Mouse (Mus musculus) lung, embryonic 16.5 days (tissue): ENCODE measurements around the gene Eri2. TPM values are rescaled to one million over a fixed set of nuclear protein-coding genes. Genes with fewer than 3 reads are reported as not detected.
A peak's percentile ranks its signal among the peaks of the same experiment; 100 is the strongest.

Experiments used
- ATAC-seq: fragments of 200-750 bp; cut with Nextera tagmentation; 2 replicates; pipeline ENCODE4 v1.8.0; 2017; ENCODE audit warnings: low read depth, mild to moderate bottlenecking, moderate library complexity
- H3K27ac ChIP-seq: fragments of 300-500 bp; sonication (generic); 2 replicates; pipeline ENCODE4 v1.5.1; 2014; ENCODE audit warnings: mild to moderate bottlenecking, control low read depth, low read length
- H3K27me3 ChIP-seq: fragments of 300-500 bp; sonication (generic); 2 replicates; pipeline ENCODE4 v1.6.1; 2014; ENCODE audit warnings: low read depth, low read length, mixed read lengths; ENCODE audit not compliant: control insufficient read depth, insufficient read depth
- H3K36me3 ChIP-seq: fragments of 300-500 bp; sonication (generic); 2 replicates; pipeline ENCODE4 v1.6.1; 2014; ENCODE audit warnings: low read length; ENCODE audit not compliant: control insufficient read depth, insufficient read depth
- H3K4me1 ChIP-seq: fragments of 300-500 bp; sonication (generic); replicated peaks from 2 replicates; pipeline ENCODE4 v1.6.1; 2014; ENCODE audit warnings: low read length, mixed read lengths; ENCODE audit not compliant: control insufficient read depth, insufficient read depth
- H3K4me2 ChIP-seq: fragments of 300-500 bp; sonication (generic); 2 replicates; pipeline ENCODE4 v1.6.1; 2014; ENCODE audit warnings: low read depth, low read length, control low read depth
- H3K4me3 ChIP-seq: fragments of 300-500 bp; sonication (generic); 2 replicates; pipeline ENCODE4 v1.5.1; 2014; ENCODE audit warnings: mild to moderate bottlenecking, low read length, control low read depth
- H3K9ac ChIP-seq: fragments of 300-500 bp; sonication (generic); 2 replicates; pipeline ENCODE4 v1.6.1; 2014; ENCODE audit warnings: low read length, control low read depth
- H3K9me3 ChIP-seq: fragments of 300-500 bp; sonication (generic); 2 replicates; pipeline ENCODE4 v1.6.1; 2016; ENCODE audit warnings: low read length; ENCODE audit not compliant: control insufficient read depth
- WGBS: fragments of 180-500 bp; shearing (Covaris S2); extraction: QIAGEN DNeasy Blood & Tissue Kit; methylation state at CpG from one replicate; pipeline ENCODE4 v1.1.7; 2014; 5-methylcytosine and 5-hydroxymethylcytosine counted together
- polyA plus RNA-seq: library from polyadenylated mRNA; unstranded; fragments of >200 nt; fragmentation: Nextera tagmentation; extraction: Ambion mirVana; gene quantifications from 2 replicates; pipeline ENCODE4 v1.2.1, GENCODE M21; 2015

The Eri2 gene
- polyA plus RNA-seq, result 25.6 and 29.5 TPM in 2 replicates

DNA sequence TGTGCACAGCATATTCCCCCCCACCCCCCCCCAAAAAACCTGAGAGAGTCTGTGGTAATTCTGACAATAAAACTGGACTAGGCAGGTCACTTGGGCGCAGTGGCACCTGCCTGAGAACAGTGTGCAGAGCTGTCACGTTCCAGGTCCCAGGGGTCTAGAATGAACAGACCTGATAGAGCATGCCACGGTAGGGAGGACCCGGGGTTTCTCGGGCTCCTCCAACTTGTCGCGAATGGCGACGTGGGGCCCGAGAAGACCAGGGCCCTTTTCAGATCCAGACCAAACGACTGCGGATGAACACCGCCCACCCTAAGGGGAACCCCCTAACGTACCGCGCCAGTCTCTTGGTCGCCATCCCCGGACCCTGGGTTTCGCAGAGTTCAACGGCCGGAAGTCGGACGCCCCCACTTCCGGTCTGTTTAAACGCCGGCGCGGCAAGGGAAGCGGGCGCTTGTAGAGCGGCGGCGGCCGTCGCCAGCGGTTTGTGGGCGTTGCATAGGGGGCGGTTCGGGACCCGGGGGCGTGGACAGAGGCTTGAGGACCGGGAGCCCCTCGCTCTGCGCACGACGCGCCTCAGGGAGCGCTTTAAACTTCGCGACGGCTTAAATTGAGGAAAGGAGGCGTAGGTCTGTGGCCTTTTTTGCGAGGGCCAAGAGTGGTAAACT, at the start of gene Eri2, which contains the start of gene Rexo5:
Eri2 (minus strand) TSS at position 473 of the 665 bp plus-strand sequence.
Rexo5 (plus strand) TSS at position 421 of the 665 bp plus-strand sequence.
- Histone ChIP-seq H3K9me3 (no peaks in the 10 kb centered on the region), H3K27ac (peak within 1 kb of the TSS; percentile 76), H3K36me3 (peaks cover 4% of the 10 kb centered on the region; the same call in 1 of the 2 replicates), H3K4me2 (peak within 1 kb of the TSS; percentile 85), H3K4me3 (peak within 1 kb of the TSS; percentile 70), H3K9ac (peak within 1 kb of the TSS; percentile 77), H3K27me3 (no peaks in the 10 kb centered on the region), H3K4me1 (peaks cover 2% of the 10 kb centered on the region)
- WGBS, result under 1% methylated on average over 53 of the region's 53 CpGs
- peak; percentile 100 for ATAC-seq

DNA sequence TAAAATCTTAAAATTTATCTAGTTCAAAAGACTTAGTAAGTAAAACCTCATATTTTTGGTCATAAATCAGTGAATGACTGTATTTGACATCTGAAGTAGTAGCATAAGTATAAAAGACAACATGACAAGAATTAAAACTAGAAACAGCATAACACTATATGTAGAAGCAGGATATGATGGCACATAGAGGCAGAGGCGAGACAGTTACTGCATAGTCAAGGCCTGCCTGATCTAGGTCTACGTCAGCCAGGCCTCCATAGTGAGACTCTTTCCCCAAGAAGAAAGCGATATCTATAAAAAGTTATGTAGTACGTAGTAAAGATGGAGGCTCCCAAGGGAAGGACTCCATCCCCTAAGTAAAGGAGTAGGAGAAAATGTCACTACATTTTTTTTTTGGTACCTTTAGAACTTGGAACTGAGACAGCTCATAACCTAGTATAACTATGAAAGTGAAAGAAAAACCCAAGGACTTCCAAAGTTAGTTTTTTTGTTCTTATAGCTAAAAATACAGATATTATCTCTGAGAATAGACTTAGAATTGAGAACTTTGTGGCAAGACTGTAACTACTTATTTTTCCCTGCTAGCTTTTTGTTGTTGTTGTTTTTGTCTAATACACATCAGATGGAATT, 48.1 kb upstream of the Eri2 start:
- WGBS, result 92% methylated on average over 4 of the region's 4 CpGs
- Histone ChIP-seq H3K4me2 (no peak overlapping the region), H3K27me3 (no peaks in the 10 kb centered on the region), H3K4me1 (no peaks in the 10 kb centered on the region), H3K36me3 (peaks cover 5% of the 10 kb centered on the region), H3K9me3 (no peaks in the 10 kb centered on the region), H3K27ac (no peak overlapping the region), H3K9ac (no peak overlapping the region), H3K4me3 (no peak overlapping the region)
- ATAC-seq, result no peak

DNA sequence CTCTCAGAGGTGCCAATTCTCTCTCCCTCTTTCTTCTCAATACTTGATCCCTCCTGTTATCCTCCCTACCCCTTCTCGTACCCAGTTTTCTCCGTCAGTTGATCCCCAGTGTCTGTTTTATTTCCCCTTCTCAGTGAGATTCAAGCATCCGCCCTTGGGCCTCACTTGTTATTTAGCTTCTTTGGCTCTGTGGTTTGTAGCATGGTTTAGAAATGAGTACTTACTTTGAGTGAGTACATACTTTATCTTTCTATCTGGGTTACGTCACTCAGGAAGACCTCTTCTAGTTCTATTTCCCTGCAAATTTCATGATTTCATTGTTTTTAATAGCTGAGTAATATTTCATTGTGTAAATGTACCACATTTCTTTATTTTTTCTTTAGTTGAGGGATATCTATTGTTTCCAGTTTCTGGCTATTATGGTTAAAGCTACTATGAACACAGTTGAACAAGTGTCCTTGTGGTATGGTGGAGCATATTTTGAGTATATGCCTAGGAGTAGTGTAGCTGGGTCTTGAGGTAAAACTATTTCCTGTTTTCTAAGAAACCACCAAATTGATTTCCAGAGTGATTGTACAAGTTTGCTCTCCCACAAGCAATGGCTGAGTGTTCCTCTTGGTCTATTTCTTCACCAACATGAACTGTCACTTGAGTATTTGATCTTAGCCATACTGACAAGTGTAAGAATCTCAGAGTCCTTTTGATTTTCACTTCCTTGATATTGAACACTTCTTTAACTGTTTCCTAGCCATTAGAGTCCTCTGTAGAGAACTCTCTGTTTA, 42.3 kb upstream of the Eri2 start:
- Histone ChIP-seq H3K27me3 (no peaks in the 10 kb centered on the region), H3K27ac (no peak overlapping the region), H3K4me2 (no peak overlapping the region), H3K9me3 (no peaks in the 10 kb centered on the region), H3K4me3 (no peak overlapping the region), H3K9ac (no peak overlapping the region), H3K36me3 (no peaks in the 10 kb centered on the region; the same call in 1 of the 2 replicates), H3K4me1 (no peaks in the 10 kb centered on the region)
- no peak for ATAC-seq
- WGBS, result 86% methylated on average over 4 of the region's 4 CpGs

DNA sequence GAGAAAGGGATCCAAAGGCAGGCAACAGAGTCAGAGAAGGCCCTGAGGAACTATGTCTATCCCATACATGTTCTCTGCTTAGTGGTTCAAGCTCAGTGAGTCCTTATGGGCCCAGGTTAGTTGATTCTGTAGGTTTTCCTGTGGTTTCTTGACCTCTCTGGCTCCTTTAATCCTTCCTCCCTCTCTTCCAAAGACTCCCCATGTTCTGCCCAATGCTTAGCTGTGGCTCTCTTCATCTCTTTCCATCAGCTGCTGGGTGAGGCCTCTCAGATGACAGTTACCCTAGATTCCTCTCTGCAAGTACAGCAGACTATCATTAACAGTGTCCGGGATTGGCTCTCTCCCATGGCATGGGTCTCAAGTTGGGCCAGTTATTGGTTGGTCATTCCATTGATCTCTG, 41.5 kb upstream of the Eri2 start:
- no peak for ATAC-seq
- no peaks in the 10 kb centered on the region for H3K9me3 ChIP-seq
- no peaks in the 10 kb centered on the region for H3K4me1 ChIP-seq
- H3K36me3 ChIP-seq, result no peaks in the 10 kb centered on the region; the same call in 1 of the 2 replicates
- H3K4me2 ChIP-seq, result no peak overlapping the region
- no peak overlapping the region for H3K27ac ChIP-seq
- no peak overlapping the region for H3K9ac ChIP-seq
- H3K27me3 ChIP-seq, result no peaks in the 10 kb centered on the region
- no peak overlapping the region for H3K4me3 ChIP-seq
- WGBS, result 89% methylated on average over 1 of the region's 1 CpGs

GRCm38 (mm10) chr7:119808723-119809122, 14.9 kb upstream of the Eri2 start:
- Histone ChIP-seq H3K4me1 (no peaks in the 10 kb centered on the region), H3K9me3 (no peaks in the 10 kb centered on the region), H3K9ac (no peak overlapping the region), H3K4me2 (no peak overlapping the region), H3K27me3 (no peaks in the 10 kb centered on the region), H3K4me3 (no peak overlapping the region), H3K36me3 (peaks cover 9% of the 10 kb centered on the region), H3K27ac (no peak overlapping the region)
- no peak for ATAC-seq
- WGBS, result 96% methylated on average over 3 of the region's 3 CpGs

- Histone ChIP-seq H3K27me3 (no peaks in the 10 kb centered on the region), H3K9ac (no peak overlapping the region), H3K27ac (no peak overlapping the region), H3K4me2 (no peak overlapping the region), H3K36me3 (peaks cover 9% of the 10 kb centered on the region), H3K4me1 (no peaks in the 10 kb centered on the region), H3K9me3 (no peaks in the 10 kb centered on the region), H3K4me3 (no peak overlapping the region)
- 89% methylated on average over 5 of the region's 5 CpGs for WGBS
- ATAC-seq, result no peak
These were observed 13.5 kb upstream of the Eri2 start for GRCm38 (mm10) chr7:119807396-119807795.

DNA sequence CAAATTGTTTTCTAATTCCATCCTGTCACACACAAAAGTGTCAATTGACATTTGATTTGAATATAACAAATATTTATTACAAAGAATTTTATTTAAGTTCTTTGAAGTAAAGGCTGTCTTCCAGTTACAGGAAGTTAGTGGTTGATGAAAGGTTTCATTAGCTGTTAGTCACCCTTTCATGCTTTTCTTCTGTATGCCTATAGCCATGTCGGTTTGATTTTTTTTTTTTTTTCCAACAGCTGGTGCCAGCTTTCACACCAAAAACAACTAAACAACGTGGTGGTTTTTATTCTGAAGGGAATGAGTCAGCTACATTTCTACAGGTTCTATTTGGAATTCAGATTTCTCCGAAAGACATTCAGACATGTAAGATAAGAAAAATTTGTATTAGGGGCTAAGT, 7.1 kb upstream of the Eri2 start:
- no peaks in the 10 kb centered on the region for H3K9me3 ChIP-seq
- no peaks in the 10 kb centered on the region for H3K27me3 ChIP-seq
- ATAC-seq, result no peak
- H3K4me2 ChIP-seq, result no peak overlapping the region
- peaks cover 2% of the 10 kb centered on the region; the same call in 1 of the 2 replicates for H3K36me3 ChIP-seq
- H3K4me3 ChIP-seq, result no peak overlapping the region
- no peaks in the 10 kb centered on the region for H3K4me1 ChIP-seq
- no peak overlapping the region for H3K9ac ChIP-seq
- WGBS, result 75% methylated on average over 3 of the region's 3 CpGs
- no peak overlapping the region for H3K27ac ChIP-seq

- WGBS, result 96% methylated on average over 3 of the region's 3 CpGs
- Histone ChIP-seq H3K27me3 (no peaks in the 10 kb centered on the region), H3K9me3 (no peaks in the 10 kb centered on the region), H3K9ac (no peak overlapping the region), H3K27ac (no peak overlapping the region), H3K4me3 (no peak overlapping the region), H3K4me2 (no peak overlapping the region), H3K36me3 (peaks cover 1% of the 10 kb centered on the region; the same call in 1 of the 2 replicates), H3K4me1 (no peaks in the 10 kb centered on the region)
- no peak for ATAC-seq
These were observed 6.6 kb upstream of the Eri2 start for GRCm38 (mm10) chr7:119800488-119800887.

GRCm38 (mm10) chr7:119795311-119795710, 1.5 kb upstream of the Eri2 start:
- Histone ChIP-seq H3K4me2 (peak overlapping the region; percentile 49), H3K4me1 (peaks cover 2% of the 10 kb centered on the region), H3K9me3 (no peaks in the 10 kb centered on the region), H3K27ac (no peak overlapping the region), H3K4me3 (peak overlapping the region; percentile 38), H3K9ac (peak overlapping the region; percentile 45; the same call in 1 of the 2 replicates), H3K27me3 (no peaks in the 10 kb centered on the region), H3K36me3 (no peaks in the 10 kb centered on the region)
- ATAC-seq, result no peak
